Mouse (Mus musculus) limb, embryonic 12.5 days (tissue): ENCODE measurements at regions not wholly inside any gene's neighbourhood (a gene's known extent, or its start where the extent isn't known, plus 50 kb on each side); places are given as distances from the start of the nearest gene placed in this dataset.

ENCODE experiments used
- ATAC-seq: fragments of 200-750 bp; cut with Nextera tagmentation; 2 replicates; pipeline ENCODE4 v1.8.0; 2017; ENCODE audit warnings: low read depth, moderate TSS enrichment; ENCODE audit not compliant: insufficient number of reproducible peaks, insufficient read depth, low FRiP score, low TSS enrichment
- H3K27ac ChIP-seq: fragments of 300-500 bp; sonication (generic); 2 replicates; pipeline ENCODE4 v1.5.1; 2016; ENCODE audit warnings: mild to moderate bottlenecking, moderate library complexity
- H3K27me3 ChIP-seq: fragments of 300-500 bp; sonication (generic); 2 replicates; pipeline ENCODE4 v1.6.1; 2016; ENCODE audit warnings: mild to moderate bottlenecking, moderate library complexity
- H3K36me3 ChIP-seq: fragments of 300-500 bp; sonication (generic); 2 replicates; pipeline ENCODE4 v1.6.1; 2016; ENCODE audit warnings: mild to moderate bottlenecking, moderate library complexity
- H3K4me1 ChIP-seq: fragments of 300-500 bp; sonication (generic); replicated peaks from 2 replicates; pipeline ENCODE4 v1.6.1; 2016
- H3K4me2 ChIP-seq: fragments of 300-500 bp; sonication (generic); 2 replicates; pipeline ENCODE4 v1.6.1; 2016; ENCODE audit warnings: mild to moderate bottlenecking, moderate library complexity
- H3K4me3 ChIP-seq: fragments of 300-500 bp; sonication (generic); replicated peaks from 2 replicates; pipeline ENCODE4 v1.5.1; 2016; ENCODE audit warnings: mild to moderate bottlenecking
- H3K9ac ChIP-seq: fragments of 300-500 bp; sonication (generic); replicated peaks from 2 replicates; pipeline ENCODE4 v1.6.1; 2016; ENCODE audit warnings: mild to moderate bottlenecking, moderate library complexity
- H3K9me3 ChIP-seq: fragments of 300-500 bp; sonication (generic); 2 replicates; pipeline ENCODE4 v1.6.1; 2016; ENCODE audit warnings: mild to moderate bottlenecking, moderate library complexity
- WGBS: fragments of 180-500 bp; shearing (Covaris S2); methylation state at CpG from one replicate; pipeline ENCODE4 v1.1.7; 2016; 5-methylcytosine and 5-hydroxymethylcytosine counted together

DNA sequence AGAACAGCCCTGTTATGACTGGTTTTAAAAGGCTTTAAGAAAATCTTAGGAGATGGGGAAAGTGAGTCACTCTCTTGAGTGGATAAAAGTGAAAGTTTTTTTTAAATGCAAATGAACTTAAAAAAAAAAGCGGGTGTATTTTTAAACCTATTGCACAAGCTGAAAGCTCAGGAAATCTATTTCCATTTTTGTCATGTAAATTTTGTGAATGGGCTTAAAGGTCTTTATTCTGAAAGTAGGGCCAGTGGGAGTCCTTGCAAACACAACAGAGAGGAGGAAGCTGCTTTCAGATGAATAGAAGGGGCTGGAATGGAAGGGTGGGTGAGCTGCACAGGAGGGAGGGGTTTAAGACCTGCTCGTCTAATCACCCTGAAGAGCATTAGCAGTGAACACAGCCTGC is 62.9 kb downstream of the Fam84a start:
- Histone ChIP-seq H3K9ac (no peak overlapping the region), H3K36me3 (no peaks in the 10 kb centered on the region), H3K4me2 (no peak overlapping the region), H3K27ac (no peak overlapping the region), H3K4me3 (no peak overlapping the region), H3K4me1 (no peaks in the 10 kb centered on the region), H3K9me3 (no peaks in the 10 kb centered on the region), H3K27me3 (no peaks in the 10 kb centered on the region)
- 48% methylated on average over 2 of the region's 2 CpGs for WGBS
- ATAC-seq = no peak

DNA sequence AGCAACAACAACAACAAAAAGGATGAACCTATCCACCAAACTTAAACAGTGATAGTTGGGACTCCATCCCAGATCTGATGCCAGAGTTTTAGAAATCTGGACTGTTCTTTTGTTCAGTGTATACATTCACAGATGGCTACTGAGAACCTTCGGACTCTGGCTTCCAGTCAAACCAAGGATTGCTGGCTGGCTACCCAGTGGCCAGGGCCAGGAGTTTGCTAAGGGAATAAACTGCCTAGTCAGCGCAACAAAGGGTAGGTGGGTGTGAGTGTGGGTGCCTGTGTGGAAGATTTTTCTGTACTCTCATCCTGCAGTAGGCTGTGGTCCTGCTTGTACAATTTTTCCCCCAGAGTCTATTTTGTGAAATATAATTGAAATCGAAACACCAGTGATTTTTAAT is 69.1 kb downstream of the Fam84a start:
- no peak for ATAC-seq
- no peaks in the 10 kb centered on the region for H3K4me1 ChIP-seq
- WGBS = 84% methylated on average over 3 of the region's 3 CpGs

DNA sequence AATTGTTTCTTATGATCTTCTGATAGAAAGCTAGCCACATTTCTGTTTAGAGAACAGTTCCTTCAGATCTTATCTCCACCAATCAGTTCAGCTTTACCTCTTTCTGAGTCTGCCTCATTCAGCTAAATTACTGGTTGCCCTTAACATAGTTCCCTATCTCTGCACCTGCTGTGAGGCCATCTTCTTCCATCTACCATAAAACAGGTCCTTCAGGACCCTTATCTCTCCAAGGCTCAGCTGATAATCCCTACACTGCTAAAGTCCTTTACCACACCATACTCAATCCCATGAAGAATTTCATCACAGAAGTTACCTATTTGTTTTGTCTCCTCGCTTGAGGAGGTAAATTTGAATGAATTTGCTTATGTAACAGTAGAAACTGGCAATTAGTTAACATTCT is 72.0 kb downstream of the Fam84a start:
- no peak for ATAC-seq
- H3K4me1 ChIP-seq = no peaks in the 10 kb centered on the region
- H3K36me3 ChIP-seq = no peaks in the 10 kb centered on the region
- H3K4me3 ChIP-seq = no peak overlapping the region
- 72% methylated on average over 1 of the region's 1 CpGs for WGBS
- H3K9me3 ChIP-seq = no peaks in the 10 kb centered on the region
- H3K4me2 ChIP-seq = no peak overlapping the region
- no peak overlapping the region for H3K9ac ChIP-seq
- no peak overlapping the region for H3K27ac ChIP-seq
- no peaks in the 10 kb centered on the region for H3K27me3 ChIP-seq

More for the DNA sequence above, 69.1 kb downstream of the Fam84a start:
- Histone ChIP-seq H3K4me3 (no peak overlapping the region), H3K9ac (no peak overlapping the region), H3K27me3 (no peaks in the 10 kb centered on the region), H3K36me3 (no peaks in the 10 kb centered on the region), H3K27ac (no peak overlapping the region), H3K9me3 (no peaks in the 10 kb centered on the region), H3K4me2 (no peak overlapping the region)

DNA sequence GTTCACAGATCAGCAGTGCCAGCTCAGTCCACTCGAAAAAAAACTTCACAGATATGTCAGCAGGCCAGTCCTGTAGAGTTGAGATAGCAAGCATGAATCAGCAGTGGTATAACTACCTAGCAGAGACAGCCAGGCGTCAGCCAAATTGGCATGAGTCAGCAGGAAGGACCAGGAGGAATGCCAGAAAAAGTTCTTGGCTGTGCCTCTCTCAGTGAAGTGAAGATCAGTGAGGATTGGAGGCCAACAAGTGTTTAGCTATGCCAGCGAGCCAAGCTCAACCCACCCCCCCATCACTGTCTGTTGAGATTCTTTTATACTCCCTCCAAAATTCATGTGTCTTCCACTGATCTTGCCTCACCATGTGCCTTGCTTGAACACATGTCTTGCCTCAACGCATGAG is 82.8 kb downstream of the Fam84a start:
- WGBS = 70% methylated on average over 4 of the region's 4 CpGs
- H3K27ac ChIP-seq = no peak overlapping the region
- no peak overlapping the region for H3K4me2 ChIP-seq
- no peak for ATAC-seq
- no peak overlapping the region for H3K4me3 ChIP-seq
- H3K9me3 ChIP-seq = no peaks in the 10 kb centered on the region
- H3K9ac ChIP-seq = no peak overlapping the region
- no peaks in the 10 kb centered on the region for H3K36me3 ChIP-seq
- no peaks in the 10 kb centered on the region for H3K4me1 ChIP-seq
- H3K27me3 ChIP-seq = no peaks in the 10 kb centered on the region

DNA sequence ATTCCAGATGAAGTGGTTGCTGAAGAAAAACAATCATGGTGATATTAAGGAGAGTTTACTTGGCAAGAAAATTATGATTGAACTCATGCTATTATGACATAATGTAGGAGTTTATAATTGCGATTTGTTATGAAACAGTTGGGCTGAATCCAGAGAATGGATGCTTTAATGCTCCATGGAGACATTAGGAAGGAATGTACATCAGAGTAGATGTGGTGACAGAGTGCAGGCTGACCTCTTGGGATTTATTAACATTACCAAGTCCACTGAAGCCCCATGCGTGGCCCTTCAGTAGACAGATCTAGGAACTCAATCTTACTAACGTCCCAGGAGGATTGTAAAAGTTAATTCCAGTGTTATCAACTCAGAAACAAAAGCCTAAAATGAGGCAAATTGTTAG is 86.5 kb downstream of the Fam84a start:
- no peaks in the 10 kb centered on the region for H3K27me3 ChIP-seq
- H3K4me1 ChIP-seq = no peaks in the 10 kb centered on the region
- WGBS = 62% methylated on average over 3 of the region's 3 CpGs
- no peak overlapping the region for H3K4me3 ChIP-seq
- no peaks in the 10 kb centered on the region for H3K9me3 ChIP-seq
- no peak for ATAC-seq
- H3K27ac ChIP-seq = no peak overlapping the region
- H3K4me2 ChIP-seq = no peak overlapping the region
- no peaks in the 10 kb centered on the region for H3K36me3 ChIP-seq
- no peak overlapping the region for H3K9ac ChIP-seq

DNA sequence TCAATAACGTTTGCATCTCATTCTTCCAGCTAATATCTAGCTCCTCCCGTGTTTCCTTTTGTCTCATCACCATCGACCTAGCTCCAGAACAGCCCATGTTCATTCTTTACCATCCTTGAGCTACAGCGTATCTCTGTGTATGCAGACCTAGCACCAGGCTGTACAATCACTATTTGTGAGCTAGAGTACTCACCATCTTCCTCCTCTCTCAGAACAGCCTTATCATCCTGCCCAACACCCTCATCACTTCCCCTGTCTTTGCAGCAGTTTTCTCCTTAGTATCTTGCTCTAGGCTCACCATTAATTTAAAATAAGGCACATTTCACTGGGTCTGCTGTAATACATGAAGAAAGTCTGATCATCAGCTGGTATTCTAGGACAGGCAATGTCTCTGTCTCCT is 88.6 kb downstream of the Fam84a start:
- Histone ChIP-seq H3K36me3 (no peaks in the 10 kb centered on the region), H3K9ac (no peak overlapping the region), H3K27me3 (no peaks in the 10 kb centered on the region), H3K9me3 (no peaks in the 10 kb centered on the region), H3K4me1 (no peaks in the 10 kb centered on the region), H3K27ac (no peak overlapping the region), H3K4me2 (no peak overlapping the region), H3K4me3 (no peak overlapping the region)
- WGBS = 82% methylated on average over 4 of the region's 4 CpGs
- ATAC-seq = no peak

DNA sequence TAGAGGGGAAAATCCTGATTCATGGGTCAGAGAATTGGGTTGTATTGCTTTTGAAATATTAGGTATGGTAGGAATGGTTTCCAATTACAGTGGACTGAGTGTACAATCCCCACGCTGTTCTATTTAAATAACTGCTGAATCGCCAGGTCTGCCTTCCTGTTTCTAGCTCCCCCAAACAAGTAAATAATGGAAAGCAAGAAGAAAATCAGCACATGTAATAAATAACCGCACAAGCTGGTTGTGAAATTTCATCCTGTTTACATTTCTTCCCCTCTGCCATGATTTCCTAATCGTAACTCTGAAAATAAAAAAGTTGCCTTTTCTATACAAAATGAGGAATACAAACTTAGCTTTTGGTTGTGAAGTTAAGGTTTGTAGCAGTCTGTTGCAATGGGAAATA is 95.7 kb downstream of the Fam84a start:
- Histone ChIP-seq H3K27ac (no peak overlapping the region), H3K9me3 (no peaks in the 10 kb centered on the region), H3K27me3 (no peaks in the 10 kb centered on the region), H3K4me1 (no peaks in the 10 kb centered on the region), H3K9ac (no peak overlapping the region), H3K36me3 (no peaks in the 10 kb centered on the region), H3K4me3 (no peak overlapping the region), H3K4me2 (no peak overlapping the region)
- no peak for ATAC-seq
- WGBS = 53% methylated on average over 4 of the region's 4 CpGs

DNA sequence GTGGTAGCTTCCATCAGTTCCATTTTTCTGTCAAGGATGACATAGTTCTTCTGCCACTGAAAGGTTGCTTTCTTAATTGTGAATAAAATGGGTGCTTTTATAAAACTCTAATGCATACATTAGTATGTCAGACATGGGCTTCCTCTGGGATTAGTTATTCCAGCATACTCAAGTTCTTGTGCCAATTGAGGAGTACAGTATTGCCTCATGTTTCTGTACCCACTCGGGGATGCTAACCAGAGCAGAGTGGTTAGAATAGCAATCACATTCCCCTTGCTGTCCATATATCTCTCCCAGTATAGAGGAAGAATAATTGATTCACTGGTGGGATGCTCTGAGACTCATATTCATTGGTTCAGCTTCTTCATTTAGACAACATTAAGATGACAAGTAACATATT is 119.5 kb downstream of the Fam84a start:
- no peak for ATAC-seq
- Histone ChIP-seq H3K36me3 (no peaks in the 10 kb centered on the region), H3K27ac (no peak overlapping the region), H3K9me3 (no peaks in the 10 kb centered on the region), H3K9ac (no peak overlapping the region), H3K4me3 (no peak overlapping the region), H3K4me2 (no peak overlapping the region), H3K4me1 (no peaks in the 10 kb centered on the region), H3K27me3 (no peaks in the 10 kb centered on the region)
- WGBS = 88% methylated on average over 1 of the region's 1 CpGs

DNA sequence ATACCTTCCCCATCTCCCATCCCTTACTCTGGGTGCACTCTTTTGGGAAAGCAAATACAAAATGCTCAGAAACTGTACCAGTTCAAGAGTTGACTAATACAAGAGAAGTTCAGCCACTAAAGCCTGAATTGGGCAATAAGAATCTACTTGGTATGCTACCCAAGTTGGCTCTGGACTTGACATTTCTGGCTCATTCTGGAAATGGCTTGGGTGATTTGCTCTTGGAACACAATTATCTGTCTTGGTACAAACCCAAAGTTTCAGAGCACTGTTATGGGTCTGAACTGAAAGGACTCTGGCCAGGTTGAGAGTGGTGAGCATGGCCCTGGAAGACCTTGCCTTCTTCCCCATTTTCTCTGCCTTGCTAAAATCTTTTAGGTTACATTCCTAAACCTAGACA is 136.6 kb downstream of the Fam84a start:
- Histone ChIP-seq H3K4me3 (no peak overlapping the region), H3K27ac (no peak overlapping the region), H3K9ac (no peak overlapping the region), H3K4me2 (no peak overlapping the region), H3K36me3 (no peaks in the 10 kb centered on the region), H3K27me3 (no peaks in the 10 kb centered on the region), H3K9me3 (no peaks in the 10 kb centered on the region), H3K4me1 (no peaks in the 10 kb centered on the region)
- ATAC-seq = no peak

DNA sequence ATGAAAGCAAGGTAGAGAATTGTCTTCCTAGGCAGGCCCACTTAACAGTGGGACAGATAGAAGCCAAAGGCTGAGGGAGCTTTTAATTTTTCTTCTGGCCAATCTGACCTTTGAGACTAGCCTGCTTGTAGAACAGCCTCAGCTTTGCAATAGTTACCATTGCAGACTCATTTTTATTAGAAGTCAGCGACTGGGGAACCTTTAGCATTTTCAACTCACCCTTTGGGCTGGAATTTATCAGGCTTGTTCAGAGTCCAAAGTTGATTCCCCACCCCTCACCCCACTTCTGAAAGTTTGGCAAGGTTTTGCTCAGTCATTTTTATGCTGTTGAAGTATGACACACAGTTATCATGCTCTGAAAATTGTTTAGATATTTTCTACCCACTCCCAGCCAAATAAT is 145.9 kb downstream of the Fam84a start:
- H3K4me2 ChIP-seq = no peak overlapping the region
- ATAC-seq = no peak
- no peak overlapping the region for H3K27ac ChIP-seq
- no peaks in the 10 kb centered on the region for H3K27me3 ChIP-seq
- no peaks in the 10 kb centered on the region for H3K4me1 ChIP-seq
- H3K36me3 ChIP-seq = no peaks in the 10 kb centered on the region
- no peak overlapping the region for H3K4me3 ChIP-seq
- H3K9me3 ChIP-seq = no peaks in the 10 kb centered on the region
- 60% methylated on average over 1 of the region's 1 CpGs for WGBS
- H3K9ac ChIP-seq = no peak overlapping the region

DNA sequence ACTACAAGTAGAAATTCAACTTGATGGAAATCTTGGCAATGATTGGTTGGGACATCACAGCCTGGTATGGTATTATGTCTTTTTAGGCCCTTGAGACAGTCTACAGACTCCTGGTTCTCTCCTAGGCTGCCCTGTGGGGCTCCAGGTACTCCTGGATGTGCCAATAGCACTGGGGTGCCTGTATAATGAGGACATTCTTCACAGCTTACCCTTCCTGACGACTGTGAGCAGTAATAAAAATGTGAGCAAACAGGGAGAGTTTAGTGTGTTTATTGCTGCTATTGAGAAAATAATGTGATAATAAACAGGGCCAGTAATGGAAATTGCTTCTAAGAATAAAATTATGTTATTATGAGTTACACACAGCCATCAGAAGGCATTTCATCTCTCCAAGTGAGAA is 150.2 kb downstream of the Fam84a start:
- Histone ChIP-seq H3K36me3 (no peaks in the 10 kb centered on the region), H3K27ac (no peak overlapping the region), H3K27me3 (no peaks in the 10 kb centered on the region), H3K4me3 (no peak overlapping the region), H3K9me3 (no peaks in the 10 kb centered on the region), H3K9ac (no peak overlapping the region), H3K4me1 (no peaks in the 10 kb centered on the region), H3K4me2 (no peak overlapping the region)
- ATAC-seq = no peak
- WGBS = 23% methylated on average over 1 of the region's 1 CpGs

DNA sequence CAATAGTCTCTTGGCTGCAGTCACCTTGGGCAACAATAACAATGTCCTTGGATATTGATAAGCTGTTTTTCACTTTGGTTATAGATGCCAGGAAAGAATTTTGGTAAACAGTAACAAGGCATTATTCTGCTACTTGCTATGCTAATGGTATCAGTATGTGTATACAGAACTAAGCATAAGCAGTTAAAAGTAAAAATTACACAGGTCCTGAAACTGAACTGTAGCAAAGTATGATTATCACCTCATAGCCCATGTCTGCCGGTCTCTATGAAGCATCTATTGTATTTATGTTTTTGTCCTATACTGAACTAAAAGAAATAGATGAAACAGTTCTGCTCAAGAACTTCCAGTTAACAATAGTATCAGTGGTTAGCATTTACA is 167.5 kb downstream of the Fam84a start:
- Histone ChIP-seq H3K27me3 (no peaks in the 10 kb centered on the region), H3K4me3 (no peak overlapping the region), H3K9me3 (no peaks in the 10 kb centered on the region), H3K27ac (no peak overlapping the region), H3K4me1 (no peaks in the 10 kb centered on the region), H3K4me2 (no peak overlapping the region), H3K36me3 (no peaks in the 10 kb centered on the region), H3K9ac (no peak overlapping the region)
- ATAC-seq = no peak
- WGBS = 88% methylated on average over 1 of the region's 1 CpGs
